Mouse (Mus musculus) thymus, postnatal 14 days (tissue): ENCODE results near the gene Gm5134.
"Not testable (repeated sequence)": the region's sequence is repeated elsewhere in the genome, so short reads cannot be mapped to it uniquely, and the experiment has no call there.

ENCODE experiments used
- DNase-seq: peaks from one replicate; pipeline ENCODE4 v3.0.0; 2021

Gm5134 gene

DNA sequence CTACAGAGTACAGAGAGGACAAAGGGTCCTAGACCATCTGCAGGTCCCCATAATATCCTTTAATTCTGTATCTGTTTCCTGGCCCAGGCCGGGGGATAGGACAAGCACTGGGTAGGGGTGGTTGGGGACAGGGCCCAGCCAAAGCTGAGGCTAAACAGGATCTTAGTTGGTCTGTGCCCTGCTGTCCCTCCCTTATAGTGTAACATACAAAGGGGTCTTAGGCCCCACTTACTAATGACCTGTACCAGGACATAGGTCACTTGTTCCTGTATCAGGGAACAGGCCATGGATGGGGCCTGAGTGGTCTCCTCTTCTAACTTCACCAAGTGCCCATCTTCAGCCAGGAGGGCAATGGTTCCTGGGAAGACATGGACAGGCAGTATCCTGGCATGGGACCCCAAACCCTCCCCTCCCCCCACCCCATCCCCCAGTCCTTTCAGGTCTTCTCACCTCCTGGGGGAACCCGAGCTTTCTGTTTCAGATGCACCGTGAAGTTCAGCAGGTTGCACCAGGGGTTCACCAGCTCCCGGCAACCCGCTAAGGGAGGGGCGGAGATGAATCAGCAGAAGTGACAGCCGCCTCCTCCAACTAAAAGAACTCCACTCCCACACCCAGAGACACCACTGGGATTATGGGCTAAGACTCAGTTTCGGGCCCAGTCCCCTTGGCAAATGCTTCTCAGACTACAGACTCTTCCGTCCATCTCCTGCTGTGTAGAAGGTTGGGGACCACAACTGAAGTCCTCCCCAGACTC lies 14.7 kb upstream of the Gm5134 start:
- DNase-seq, result no peak

DNA sequence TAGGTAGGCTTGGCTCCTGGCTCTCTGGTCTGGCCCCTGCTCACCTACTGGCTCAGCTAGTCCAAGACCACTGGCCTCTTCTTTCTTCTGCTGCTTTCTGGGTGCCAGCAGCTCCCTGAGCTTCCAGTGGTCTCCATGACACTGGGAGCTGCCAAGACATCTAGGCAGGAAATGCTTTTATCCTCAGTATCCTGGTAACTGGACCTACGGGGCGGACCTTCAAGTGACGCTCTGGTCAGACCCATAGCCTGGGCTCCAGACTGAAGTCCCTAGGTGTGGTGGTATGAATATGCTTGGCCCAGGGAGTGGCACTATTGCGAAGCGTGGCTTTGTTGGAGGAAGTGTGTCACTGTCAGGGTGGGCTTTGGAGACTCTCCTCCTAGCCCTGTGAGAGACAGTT lies 13.8 kb upstream of the Gm5134 start, which contains the start of gene Gm867:
Gm867 (minus strand) TSS at position 153 of the 400 bp plus-strand sequence.
- DNase-seq, result no peak

DNA sequence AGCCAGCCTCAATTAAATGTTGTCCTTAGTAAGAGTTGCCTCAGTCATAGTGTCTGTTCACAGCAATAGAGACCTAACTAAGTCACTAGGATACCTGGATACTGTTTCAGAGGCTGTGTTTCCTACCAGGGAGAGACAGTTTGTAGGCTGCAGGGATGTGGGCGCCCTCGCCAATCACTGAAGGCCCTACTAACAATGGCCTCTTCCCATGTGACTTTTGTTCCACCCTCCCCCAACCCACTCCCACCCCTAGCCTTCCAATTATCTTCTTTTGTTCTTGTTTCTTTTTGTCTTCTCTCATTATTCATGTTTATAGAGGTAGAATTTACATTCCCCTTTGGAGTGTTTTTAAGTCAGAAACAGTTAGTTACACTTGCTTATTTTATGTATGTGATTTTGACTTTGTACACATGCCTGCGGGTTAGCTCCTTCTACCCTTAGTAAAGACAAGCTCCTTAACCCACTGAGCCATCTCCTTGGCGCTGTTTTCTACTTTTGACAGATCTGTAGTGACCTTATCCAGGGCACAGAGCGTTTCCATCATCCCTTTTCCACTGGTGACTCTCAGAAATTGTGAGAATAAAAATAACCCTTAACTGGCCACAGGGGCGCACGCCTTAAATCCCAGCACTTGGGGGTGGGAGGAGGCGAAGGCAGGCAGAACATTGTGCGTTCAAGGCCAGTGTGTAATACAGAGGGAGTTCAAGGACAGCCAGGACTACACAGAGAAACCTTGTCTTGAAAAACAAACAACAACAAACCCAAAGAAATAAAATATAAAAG lies 13.1 kb upstream of the Gm5134 start:
- DNase-seq, result no peak

DNA sequence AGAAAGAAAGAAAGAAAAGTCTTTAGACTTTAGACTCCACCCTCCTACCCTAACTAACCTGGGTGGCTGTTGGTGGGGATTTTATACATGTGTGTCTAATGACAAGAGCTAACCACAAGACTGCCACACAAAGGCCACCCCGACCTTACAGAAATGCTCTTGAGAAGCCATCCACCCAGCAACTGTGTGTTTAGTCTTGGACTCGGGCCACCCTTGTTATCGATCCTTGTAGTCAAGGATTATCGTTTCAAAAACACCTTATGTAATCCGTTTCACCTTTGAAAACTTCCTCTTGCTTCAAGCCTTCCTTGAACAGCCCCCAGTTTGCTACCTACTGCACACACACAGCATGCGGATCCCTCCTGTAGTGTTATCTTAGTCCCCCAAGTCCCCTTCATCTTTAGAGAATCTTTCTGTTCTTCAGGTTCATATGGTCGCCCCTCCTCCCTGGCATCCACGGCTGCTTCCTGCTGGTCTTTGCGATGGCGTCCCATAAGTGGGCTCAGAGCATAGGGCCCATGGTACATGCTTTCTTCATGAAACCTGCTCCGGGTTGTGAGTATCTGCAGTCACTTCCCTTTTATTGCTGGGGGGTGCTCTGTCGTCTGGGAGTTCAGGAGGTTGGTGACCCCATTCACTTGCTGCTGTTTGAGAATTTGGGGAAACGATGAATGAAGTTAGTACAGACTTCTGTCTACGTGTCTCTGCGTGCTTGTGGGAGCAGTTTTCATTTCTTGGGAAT lies 11.4 kb upstream of the Gm5134 start, which contains the start of gene Vpreb3:
Vpreb3 (plus strand) TSS at position 322 of the 742 bp plus-strand sequence.
- DNase-seq, result no peak

DNA sequence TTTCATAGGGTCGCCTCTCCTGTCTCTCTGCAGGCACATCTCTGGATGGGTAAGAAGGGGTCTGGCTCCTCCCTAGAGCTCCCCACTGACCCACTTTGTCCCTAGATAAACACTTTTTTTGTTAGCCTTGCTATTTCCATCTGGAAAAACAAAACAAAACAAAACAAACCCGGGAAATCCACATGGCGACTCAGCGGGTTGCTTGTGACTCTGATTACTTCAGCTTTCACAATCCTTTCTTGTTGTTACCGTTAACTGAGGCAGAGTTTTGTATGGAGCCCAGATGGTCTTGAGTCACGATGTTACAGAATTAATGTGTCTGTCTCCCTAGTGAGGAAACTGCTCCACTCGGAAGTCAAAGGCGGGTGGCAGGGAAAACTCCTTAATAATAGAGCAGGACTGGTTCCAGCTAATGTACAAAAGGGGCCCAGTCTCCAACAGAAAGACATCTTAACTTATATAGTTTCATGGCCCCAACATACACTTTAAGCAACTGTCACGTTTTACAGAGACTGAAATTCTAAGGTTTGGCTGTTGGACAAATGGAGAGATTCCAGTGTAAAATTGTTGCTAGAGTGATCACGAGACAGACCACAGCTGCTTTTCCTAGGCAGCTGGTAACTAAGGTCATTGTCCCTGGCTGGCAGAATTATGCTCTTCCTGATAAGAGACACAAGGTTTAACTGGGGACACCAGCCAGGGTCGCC lies 10.1 kb upstream of the Gm5134 start:
- DNase-seq, result no peak

DNA sequence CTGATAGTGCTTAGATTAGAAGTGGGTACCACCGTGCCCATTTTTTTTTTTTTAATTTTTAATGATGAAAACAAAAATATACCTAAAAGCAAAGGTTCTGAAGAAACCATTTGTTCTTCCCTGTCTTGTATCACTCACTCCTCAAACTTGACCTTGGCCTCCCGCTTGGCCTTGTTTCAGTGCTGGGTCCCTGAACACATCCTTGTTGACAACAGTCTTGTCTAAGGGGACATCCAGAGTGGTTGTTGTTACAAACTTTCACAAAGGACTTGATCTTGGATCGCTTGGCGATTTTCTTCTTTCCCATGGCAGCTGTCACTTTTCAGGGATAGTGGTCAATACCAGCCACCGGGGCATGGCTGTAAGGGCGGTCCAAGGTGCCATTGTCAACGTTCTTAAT lies 9.1 kb upstream of the Gm5134 start:
- no peak for DNase-seq

DNA sequence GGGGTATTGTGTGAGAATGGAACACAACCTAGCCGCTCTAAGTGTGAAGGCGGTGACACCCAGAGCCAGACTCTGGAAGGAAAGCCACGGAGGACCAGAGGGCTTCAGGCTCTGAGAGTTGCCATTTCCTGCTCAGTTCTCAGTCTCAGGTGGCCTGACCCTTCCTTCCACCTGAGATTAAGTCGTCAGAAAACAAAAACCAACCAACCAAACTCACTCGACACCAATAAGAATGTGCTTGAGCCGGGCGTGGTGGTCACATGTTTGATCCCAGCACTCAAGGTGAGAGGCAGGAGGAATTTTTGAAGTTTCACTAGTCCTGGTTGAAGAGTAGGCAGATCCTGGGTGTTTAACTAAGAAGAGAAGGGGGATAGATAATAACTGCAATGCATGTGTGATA lies 8.4 kb upstream of the Gm5134 start:
- no peak for DNase-seq

DNA sequence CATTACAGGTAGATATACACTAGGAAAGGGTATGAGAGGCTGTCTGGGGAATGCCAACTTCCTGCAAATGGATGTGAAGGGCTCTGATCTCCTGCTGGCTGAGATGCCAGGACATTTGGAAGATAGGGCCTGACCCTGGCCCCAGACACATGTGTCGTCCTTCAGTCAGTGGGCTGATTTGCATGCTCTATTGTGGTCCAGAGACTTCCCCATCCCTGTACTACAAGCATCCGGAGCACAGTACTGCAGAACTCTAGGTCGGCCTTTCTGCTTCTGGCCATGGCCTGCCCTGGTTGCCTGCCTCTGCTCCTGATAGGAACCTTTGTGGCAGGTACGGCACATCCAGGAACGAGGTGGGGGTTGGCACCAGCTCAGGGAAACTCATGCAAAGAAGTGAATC lies 6.2 kb upstream of the Gm5134 start:
- no peak for DNase-seq

DNA sequence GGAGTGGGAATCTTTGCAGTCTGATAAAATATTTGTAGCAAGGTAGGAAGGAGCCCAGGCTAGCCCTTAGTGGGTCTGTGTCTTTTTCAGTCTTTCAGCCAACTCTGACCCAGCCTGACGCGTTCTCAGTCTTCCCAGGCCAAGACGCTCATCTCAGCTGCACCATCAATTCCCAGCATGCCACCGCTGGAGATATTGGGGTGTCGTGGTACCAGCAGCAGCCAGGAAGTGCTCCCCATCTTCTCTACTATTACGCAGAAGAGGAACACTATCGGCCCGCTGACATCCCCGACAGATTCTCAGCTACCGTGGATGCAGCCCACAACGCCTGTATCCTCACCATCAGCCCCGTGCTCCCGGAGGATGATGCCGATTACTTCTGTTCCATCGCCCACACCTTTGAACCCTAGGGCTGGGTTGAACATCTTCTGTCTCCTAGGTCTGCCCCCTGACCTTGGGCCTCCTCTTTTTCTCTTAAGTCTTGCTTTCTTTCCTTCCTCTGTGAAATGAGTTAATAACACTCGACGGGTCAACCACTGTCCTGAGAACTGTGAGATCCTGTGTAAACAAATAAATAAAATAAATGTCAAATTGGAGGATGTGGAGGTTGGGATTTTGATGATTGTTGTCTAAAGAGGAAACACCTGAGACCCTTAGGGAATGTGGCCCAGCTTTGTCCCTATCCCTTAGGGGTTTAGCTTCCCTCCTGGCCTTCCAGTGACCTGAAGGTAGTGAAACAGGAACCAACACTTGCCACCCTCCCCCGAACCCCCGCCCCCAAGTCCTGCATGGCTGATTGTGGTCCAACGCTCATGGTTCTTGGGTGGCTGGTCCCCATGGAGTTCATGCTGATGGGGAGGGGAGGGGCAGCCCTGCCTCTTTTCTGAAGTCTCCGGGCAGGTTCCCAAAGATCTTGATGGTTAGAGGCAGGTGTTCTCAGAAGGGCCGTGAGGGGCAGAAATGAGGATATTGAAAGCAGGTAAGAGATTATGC lies 5.0 kb upstream of the Gm5134 start:
- no peak for DNase-seq

DNA sequence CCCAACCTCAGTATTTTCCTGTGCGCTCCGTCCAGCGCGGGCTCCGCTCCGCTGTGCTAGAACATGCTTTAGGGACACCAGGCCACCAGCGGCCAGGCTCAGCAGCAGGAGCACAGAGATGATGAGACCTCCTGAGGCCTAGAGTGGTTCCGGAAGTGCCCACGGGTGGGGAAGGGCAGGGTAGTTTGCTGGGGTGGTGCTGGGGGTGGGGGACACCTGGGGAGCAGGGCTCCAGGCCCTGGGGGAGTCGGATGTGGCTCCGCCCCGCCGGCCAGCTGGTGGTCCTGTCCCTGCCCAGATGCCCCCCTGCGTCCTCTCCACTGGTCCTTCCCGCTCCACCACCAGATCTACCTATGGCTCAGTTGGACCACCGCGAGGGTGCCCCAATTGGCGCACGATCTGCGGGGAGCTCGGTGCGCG lies 3.5 kb upstream of the Gm5134 start:
- peak; percentile 61 for DNase-seq

DNA sequence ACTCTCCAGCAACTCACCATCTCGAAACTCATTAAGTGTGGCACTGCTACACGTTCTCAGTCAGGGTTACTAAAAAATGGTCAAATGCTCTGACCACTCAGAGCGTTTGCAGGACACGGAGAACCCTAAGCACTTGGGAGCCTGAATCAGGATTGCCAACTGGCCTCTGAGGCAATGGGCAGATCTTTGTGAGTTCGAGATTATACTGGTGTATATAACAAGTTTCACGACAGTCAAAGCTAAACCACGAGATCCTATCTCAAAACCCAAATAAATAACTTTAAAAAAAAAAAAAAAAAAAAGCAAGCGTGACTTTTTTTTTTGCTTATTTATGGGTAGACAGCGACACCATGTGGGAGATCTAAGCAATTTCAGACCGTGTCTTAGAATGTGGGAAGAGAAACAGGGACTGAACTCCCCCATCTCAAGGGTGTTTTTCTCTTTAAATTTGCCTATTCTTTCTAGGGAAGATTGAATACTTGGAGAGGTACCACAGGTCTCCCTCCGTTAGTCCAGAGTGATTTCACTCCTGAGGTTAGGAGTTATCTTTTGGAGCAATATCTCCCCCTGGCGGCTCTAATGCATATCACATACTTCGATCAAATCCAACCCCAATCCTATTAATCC lies 2.8 kb upstream of the Gm5134 start:
- peak; percentile 50 for DNase-seq

DNA sequence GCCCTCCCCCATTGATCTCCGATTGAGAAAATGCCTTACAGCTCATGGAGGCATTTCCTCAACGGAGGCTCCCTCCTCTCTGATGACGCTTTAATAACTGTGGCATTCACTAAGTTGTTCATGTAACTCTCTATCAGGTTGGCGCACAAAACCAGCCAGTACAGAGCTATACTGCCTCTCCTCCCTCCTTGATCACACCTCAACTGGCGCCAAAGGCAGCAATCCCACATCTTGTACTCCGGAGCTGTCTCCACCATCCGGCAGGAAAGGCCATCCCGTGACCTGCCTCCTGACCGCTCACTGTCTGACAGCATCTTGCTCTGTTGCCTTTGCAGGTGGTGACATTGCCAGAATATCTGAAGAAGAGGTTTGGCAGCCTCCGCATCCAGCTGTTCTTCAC lies 19.5 kb downstream of the Gm5134 start:
- no peak for DNase-seq

DNA sequence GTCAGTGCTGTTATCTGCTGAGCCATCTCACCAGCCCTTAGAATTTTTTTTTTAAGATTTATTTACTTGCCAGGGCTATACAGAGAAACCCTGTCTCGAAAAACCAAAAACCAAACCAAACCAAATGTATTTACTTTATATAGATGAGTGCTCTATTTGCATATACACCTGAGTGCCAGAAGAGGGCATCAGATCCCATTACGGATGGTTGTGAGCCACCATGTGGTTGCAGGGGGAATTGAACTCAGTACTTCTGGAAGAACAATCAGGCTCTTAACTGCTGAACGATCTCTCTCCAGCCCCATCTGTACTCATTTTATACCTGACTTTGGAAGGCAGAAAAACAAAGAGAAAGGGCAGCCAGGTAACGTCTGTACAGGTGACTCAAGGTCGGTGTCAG lies 20.9 kb downstream of the Gm5134 start:
- peak; percentile 34 for DNase-seq

DNA sequence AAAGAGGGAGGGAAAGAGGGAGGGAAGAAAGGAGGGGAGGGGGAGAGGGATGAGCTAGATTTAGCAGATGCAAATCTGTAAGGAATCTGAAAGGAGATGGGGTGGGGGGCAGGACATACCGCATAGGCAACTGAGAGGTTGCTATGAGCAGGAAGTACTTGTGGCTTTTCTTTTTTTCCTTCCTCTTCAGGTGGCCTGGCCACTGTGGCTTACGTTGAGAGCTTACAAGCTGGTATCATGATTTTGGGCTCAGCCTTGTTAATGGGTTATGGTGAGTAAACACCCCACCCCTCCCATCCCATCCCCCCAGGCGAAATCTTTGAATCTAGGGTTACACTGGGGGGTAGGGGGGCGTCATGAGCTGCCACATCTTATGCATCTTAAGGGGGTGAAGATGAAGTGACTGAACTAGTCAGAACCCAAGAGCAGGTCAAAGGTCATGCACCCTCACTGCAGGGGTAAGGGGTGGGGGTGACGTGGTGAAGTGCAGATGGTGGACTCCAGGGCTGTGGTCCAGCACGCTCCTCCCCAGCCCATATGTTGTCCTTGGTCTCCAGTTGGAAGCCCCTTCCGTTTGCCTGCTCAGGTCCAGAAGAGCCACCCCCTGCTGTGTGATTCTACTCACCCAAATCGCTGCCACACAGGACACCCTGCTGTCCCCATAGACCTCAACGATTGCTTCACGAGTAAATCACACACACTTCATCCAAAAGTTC lies 24.0 kb downstream of the Gm5134 start:
- no peak for DNase-seq

DNA sequence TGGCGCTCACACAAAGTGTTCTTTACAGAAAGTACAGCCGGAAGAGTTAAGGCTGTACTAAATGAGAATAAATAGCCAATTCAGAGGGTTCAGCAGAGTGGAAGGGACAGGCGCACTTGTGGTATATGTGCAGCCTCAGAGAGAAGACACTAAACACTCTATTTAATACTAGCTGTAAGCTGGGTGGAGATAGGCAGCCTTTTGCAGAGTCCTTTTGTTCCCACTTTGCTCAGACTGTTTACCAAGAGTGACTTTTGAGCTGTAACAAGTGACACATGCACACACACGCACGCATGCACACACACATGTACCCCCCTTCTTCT lies 24.5 kb downstream of the Gm5134 start:
- no peak for DNase-seq

DNA sequence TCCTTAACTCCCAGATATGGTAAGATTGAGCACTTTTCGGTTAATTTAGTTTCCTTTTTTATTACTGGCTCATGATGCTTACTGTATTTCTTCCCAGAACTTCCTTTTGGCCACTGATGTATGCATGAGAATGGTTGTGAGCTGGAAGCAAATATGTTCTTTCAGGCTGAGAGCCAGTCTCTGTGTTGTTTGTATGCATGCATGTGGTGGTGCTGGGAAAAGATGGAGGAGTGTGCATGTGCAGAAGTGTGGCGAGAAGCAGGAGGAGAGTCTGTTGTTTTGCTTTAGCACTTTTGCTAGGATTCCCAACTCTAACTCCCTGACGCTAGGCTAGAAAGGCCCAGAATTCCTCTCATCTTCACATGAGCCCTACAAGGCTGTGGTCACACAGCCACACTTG lies 25.1 kb downstream of the Gm5134 start:
- DNase-seq, result no peak

DNA sequence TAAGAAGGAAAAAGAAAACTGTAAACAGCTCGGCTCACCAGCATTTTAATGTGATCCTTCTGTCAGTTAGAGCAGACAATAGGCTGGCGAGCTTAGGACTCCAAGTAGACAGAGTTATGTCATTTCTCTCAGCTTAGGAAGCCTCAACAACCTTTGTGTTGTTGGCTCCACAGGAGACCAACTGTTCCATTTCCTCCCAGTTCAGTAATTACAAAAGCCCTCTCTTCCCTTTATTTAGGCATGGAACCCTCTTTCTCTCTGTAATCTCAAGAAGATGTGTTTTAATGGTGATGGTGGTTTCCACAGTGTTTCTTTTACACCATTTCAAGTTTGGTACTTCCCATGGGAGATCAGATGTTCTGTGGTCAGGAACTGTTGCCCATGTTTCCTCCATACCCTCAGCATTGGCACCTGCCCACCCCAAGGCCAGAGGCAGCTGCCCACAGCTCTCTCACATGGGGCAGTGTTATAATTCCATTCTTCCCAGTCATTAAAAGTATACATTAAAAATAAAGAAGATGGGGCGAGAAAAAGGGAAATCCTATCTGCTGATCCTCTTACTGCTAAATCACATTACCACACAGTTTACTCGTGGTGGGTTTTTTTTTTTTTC lies 36.2 kb downstream of the Gm5134 start:
- DNase-seq, result no peak

DNA sequence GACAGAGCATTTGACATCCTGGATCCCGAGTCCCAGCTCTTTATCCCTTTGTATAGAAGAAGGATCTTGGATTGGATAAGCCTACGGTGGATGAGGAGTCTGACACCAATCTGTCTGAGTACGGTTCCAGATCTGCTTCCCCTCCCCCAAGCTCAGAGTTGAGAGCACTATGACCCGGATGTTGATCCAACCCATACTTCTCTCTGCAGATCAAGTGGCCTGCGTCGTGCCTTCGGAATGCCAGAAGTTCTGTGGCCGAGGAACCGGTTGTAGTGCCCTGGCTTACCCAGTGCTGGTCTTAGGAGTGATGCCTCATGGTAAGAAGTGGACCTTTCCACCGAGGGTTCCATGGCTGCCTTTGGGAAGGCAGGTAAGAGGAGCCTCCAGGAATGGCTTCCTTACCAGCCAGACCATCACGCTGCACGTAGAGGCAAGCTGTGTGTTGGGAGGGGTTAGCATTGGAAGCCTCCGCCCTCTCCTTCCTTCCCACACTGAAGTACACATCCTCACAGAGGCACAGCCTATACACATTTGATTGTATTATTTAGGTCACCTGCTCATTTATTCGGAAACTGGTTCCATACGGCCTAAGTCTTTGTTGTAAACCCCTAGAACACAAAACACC lies 39.4 kb downstream of the Gm5134 start:
- DNase-seq, result no peak

DNA sequence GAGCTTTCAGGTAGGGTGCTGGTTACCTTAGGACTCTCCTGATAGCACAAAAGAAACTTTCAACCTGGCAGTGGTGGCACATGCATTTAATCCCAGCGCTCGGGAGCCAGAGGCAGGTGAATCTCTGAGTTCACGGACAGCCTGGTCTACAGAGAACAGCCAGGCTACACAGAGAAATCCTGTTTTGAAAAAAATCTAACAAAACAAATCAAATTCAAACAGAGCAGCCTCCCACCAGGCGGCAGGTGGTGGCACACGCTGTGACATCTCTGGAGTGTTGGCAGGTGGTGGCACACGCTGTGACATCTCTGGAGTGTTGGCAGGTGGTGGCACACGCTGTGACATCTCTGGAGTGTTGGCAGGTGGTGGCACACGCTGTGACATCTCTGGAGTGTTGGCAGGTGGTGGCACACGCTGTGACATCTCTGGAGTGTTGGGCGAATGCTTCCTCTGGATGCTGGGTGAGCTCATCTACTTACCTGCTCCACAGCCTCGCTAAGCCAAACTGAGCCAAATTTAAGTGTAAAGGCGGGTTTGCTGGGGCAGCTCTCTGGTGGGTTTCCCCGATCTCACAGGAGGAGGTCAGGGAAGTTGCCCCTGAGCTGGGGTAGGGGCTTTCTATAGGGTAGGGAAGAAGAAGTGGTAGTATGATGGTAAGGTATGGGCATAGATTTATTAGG lies 40.4 kb downstream of the Gm5134 start:
- not testable (repeated sequence) for DNase-seq
